Mouse (Mus musculus) G1E (cell line): ENCODE data around the gene Angptl8. TPM values are rescaled to one million over a fixed set of nuclear protein-coding genes. Genes with fewer than 3 reads are reported as not detected.

Source experiments
- ATAC-seq: 2 replicates; pipeline ENCODE4 v1.8.0; 2016; ENCODE audit warnings: mild to moderate bottlenecking; ENCODE audit not compliant: insufficient number of reproducible peaks, poor library complexity, low FRiP score, severe bottlenecking; ENCODE audit errors: extremely low read depth
- DNase-seq: peaks from one replicate; pipeline ENCODE4 v3.0.0; 2012; ENCODE audit warnings: low spot score
- H3K27me3 ChIP-seq: 2 replicates; pipeline ENCODE4 v1.6.1; 2012; ENCODE audit warnings: mild to moderate bottlenecking, low read length, inconsistent platforms; ENCODE audit not compliant: insufficient read depth
- H3K36me3 ChIP-seq: replicated peaks from 2 replicates; pipeline ENCODE3; 2012; ENCODE audit warnings: mild to moderate bottlenecking, inconsistent platforms
- H3K4me1 ChIP-seq: 2 replicates; pipeline ENCODE4 v1.6.1; 2012; ENCODE audit warnings: low read depth, low read length, inconsistent platforms, mixed read lengths; ENCODE audit not compliant: insufficient read depth
- H3K4me3 ChIP-seq: 2 replicates; pipeline ENCODE4 v1.5.1; 2012; ENCODE audit warnings: low read depth, mild to moderate bottlenecking, inconsistent platforms, low read length, moderate library complexity, mixed read lengths
- H3K9me3 ChIP-seq: replicated peaks from 2 replicates; pipeline ENCODE4 v1.6.1; 2012; ENCODE audit warnings: inconsistent platforms
- CTCF ChIP-seq: IDR thresholded peaks from 2 replicates; pipeline ENCODE4 v1.5.1; 2012; ENCODE audit warnings: low read depth, low read length, inconsistent platforms, mixed read lengths
- GATA1 ChIP-seq: IDR thresholded peaks from 2 replicates; pipeline ENCODE4 v1.6.1; 2012; ENCODE audit warnings: borderline replicate concordance, low read length, inconsistent platforms, mixed read lengths
- GATA2 ChIP-seq: IDR thresholded peaks from 2 replicates; pipeline ENCODE4 v1.6.1; 2012; ENCODE audit warnings: low read depth, low read length, inconsistent platforms, borderline replicate concordance
- POLR2AphosphoS5 ChIP-seq: IDR thresholded peaks from 2 replicates; pipeline ENCODE4 v1.6.1; 2012; ENCODE audit warnings: low read depth, low read length, inconsistent platforms; ENCODE audit not compliant: insufficient replicate concordance
- TAL1 ChIP-seq: conservative IDR thresholded peaks from 2 replicates; pipeline ENCODE4 v1.6.1; 2012; ENCODE audit warnings: low read depth, low read length, inconsistent platforms, mixed read lengths
- polyA plus RNA-seq: library from polyadenylated mRNA; stranded (reverse); fragments of >175 nt; gene quantifications from 2 replicates; pipeline ENCODE4 v1.2.3, GENCODE M21; 2012
- total RNA-seq, 2 experiments: library from RNA; stranded (forward) in 1 of 2; stranded (reverse) in 1 of 2; fragments of 200-1000 nt in 1 of 2; fragments of >200 nt in 1 of 2; fragmentation: Nextera tagmentation in 1 of 2; gene quantifications; 2 replicates each; pipeline ENCODE4 v1.2.3; 2014 to 2017

The Angptl8 gene
- total and polyA plus RNA-seq, 3 experiments = not detected

GRCm38 (mm10) chr9:21823957-21824356 is 11.4 kb upstream of the Angptl8 start:
- H3K4me1 ChIP-seq = peaks cover 7% of the 10 kb centered on the region; the same call in 1 of the 2 replicates
- H3K9me3 ChIP-seq = no peaks in the 10 kb centered on the region
- H3K27me3 ChIP-seq = peaks cover 5% of the 10 kb centered on the region; the same call in 1 of the 2 replicates
- no peak for TF ChIP-seq GATA2
- TF ChIP-seq GATA1 = no peak
- no peak for TF ChIP-seq POLR2AphosphoS5
- no peak for TF ChIP-seq CTCF
- TF ChIP-seq TAL1 = no peak
- no peak overlapping the region for H3K4me3 ChIP-seq
- ATAC-seq = no peak
- no peaks in the 10 kb centered on the region for H3K36me3 ChIP-seq
- no peak for DNase-seq

- Histone ChIP-seq H3K27me3 (peaks cover 5% of the 10 kb centered on the region; the same call in 1 of the 2 replicates), H3K4me1 (peaks cover 7% of the 10 kb centered on the region; the same call in 1 of the 2 replicates), H3K9me3 (no peaks in the 10 kb centered on the region), H3K4me3 (no peak overlapping the region), H3K36me3 (peaks cover 3% of the 10 kb centered on the region)
- TF ChIP-seq CTCF (no peak), GATA2 (no peak), TAL1 (no peak), GATA1 (no peak), POLR2AphosphoS5 (no peak)
- DNase-seq (no peak), ATAC-seq (no peak)
Measured at GRCm38 (mm10) chr9:21824366-21824765, 10.9 kb upstream of the Angptl8 start.

- H3K4me3 ChIP-seq = no peak overlapping the region
- peaks cover 19% of the 10 kb centered on the region for H3K36me3 ChIP-seq
- TF ChIP-seq TAL1 (no peak), GATA2 (no peak), POLR2AphosphoS5 (no peak), CTCF (no peak), GATA1 (no peak)
- no peaks in the 10 kb centered on the region for H3K9me3 ChIP-seq
- DNase-seq (no peak), ATAC-seq (no peak)
- H3K4me1 ChIP-seq = peaks cover 5% of the 10 kb centered on the region; the same call in 1 of the 2 replicates
- H3K27me3 ChIP-seq = no peaks in the 10 kb centered on the region
Measured at GRCm38 (mm10) chr9:21829834-21830460, 5.4 kb upstream of the Angptl8 start.

GRCm38 (mm10) chr9:21830461-21830850 is 4.9 kb upstream of the Angptl8 start:
- peaks cover 2% of the 10 kb centered on the region; the same call in 1 of the 2 replicates for H3K4me1 ChIP-seq
- TF ChIP-seq TAL1 = no peak
- TF ChIP-seq GATA2 = no peak
- no peak for TF ChIP-seq GATA1
- no peak for TF ChIP-seq CTCF
- no peak for TF ChIP-seq POLR2AphosphoS5
- ATAC-seq = no peak

GRCm38 (mm10) chr9:21830936-21831335 is 4.4 kb upstream of the Angptl8 start:
- TF ChIP-seq GATA1 (no peak), TAL1 (no peak), GATA2 (no peak), CTCF (no peak), POLR2AphosphoS5 (no peak)
- Histone ChIP-seq H3K4me3 (no peak overlapping the region), H3K27me3 (no peaks in the 10 kb centered on the region), H3K9me3 (no peaks in the 10 kb centered on the region), H3K4me1 (no peaks in the 10 kb centered on the region; the same call in 1 of the 2 replicates), H3K36me3 (peaks cover 28% of the 10 kb centered on the region)
- DNase-seq (no peak), ATAC-seq (no peak)

More at GRCm38 (mm10) chr9:21830461-21830850, 4.9 kb upstream of the Angptl8 start:
- Histone ChIP-seq H3K9me3 (no peaks in the 10 kb centered on the region), H3K27me3 (no peaks in the 10 kb centered on the region), H3K36me3 (peaks cover 24% of the 10 kb centered on the region), H3K4me3 (no peak overlapping the region)
- DNase-seq = no peak

- TF ChIP-seq POLR2AphosphoS5 (no peak), CTCF (no peak), GATA1 (no peak), TAL1 (no peak), GATA2 (no peak)
- no peak for ATAC-seq
- DNase-seq = no peak
- Histone ChIP-seq H3K36me3 (peaks cover 34% of the 10 kb centered on the region), H3K4me3 (no peak overlapping the region), H3K4me1 (no peaks in the 10 kb centered on the region; the same call in 1 of the 2 replicates), H3K27me3 (no peaks in the 10 kb centered on the region), H3K9me3 (no peaks in the 10 kb centered on the region)
Measured at GRCm38 (mm10) chr9:21831558-21832240, 3.6 kb upstream of the Angptl8 start.
